Mouse (Mus musculus): ENCODE measurements around the gene Unc119b. TPM values are rescaled to one million over a fixed set of nuclear protein-coding genes. Genes with fewer than 3 reads are reported as not detected.
"Not testable (repeated sequence)": the region's sequence is repeated elsewhere in the genome, so short reads cannot be mapped to it uniquely, and the experiment has no call there.

Gene Unc119b
- polyA plus RNA-seq, 1 experiment: 38.7 TPM

DNA sequence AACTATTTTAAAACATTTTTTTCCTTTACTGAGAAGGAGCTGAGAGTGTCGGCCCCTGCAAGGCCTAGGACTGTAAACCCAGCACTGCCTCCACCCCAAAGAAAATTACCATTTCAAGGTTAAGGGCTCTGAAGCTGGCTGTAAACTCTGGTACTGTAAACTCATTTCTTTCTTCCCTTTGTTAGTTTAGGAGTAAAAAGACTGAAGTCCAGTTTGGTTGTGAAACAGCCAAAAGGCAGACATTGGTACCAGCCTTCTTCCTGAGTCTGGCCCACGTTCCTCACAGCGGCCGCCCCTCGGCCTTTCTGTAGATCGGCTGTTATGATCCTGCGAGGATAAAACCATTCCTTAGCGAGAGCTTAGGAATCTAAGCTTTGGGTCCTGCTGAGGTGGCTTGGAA lies 20.3 kb downstream of the Unc119b start:
- no peaks in the 10 kb centered on the region for H3K27me3 ChIP-seq (ENCODE audit: control insufficient read depth, insufficient read depth, low read length)
- no peaks in the 10 kb centered on the region; the same call in none of the 2 replicates for H3K4me1 ChIP-seq (ENCODE audit: control insufficient read depth, insufficient read depth, insufficient read length)
- WGBS: 97% methylated on average over 8 of the region's 8 CpGs

DNA sequence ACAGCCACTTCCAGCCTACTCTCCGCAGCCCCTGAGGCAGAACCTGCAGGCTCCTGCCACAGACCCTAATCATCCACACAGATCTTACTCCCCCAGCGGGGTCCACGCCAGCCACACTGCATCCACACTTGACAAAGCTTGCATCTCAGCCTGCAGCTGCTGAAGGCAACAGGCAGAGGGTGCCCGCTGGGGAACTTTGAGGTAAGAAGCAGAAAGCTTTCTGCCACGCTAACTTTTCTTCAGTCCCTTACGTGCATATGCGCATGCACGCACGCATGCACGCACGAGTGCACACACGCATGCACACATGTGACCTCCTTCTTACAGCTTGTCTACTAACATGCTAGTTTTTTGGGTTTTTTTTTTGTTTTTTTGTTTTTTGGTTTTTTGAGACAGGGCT lies 21.5 kb downstream of the Unc119b start:
- Histone ChIP-seq H3K36me3 (ENCODE audit: control insufficient read depth, insufficient read depth, low read length) (peaks cover 5% of the 10 kb centered on the region; the same call in 1 of the 2 replicates), H3K27ac (ENCODE audit: insufficient read depth, low read length) (no peak overlapping the region), H3K4me1 (ENCODE audit: control insufficient read depth, insufficient read depth, insufficient read length) (no peaks in the 10 kb centered on the region), H3K27me3 (ENCODE audit: control insufficient read depth, insufficient read depth, low read length) (no peaks in the 10 kb centered on the region), H3K4me3 (ENCODE audit: extremely low read depth, insufficient read depth, insufficient read length) (no peak overlapping the region)
- no peak for DNase-seq (ENCODE audit: low read depth in 1 of 2, low spot score in 2 of 2)
- no peak for TF ChIP-seq CTCF (IDR thresholded peaks at IDR 0.05; ENCODE audit: extremely low read depth, insufficient read depth, insufficient read length, insufficient replicate concordance)
- no peak for TF ChIP-seq POLR2A (IDR thresholded peaks at IDR 0.05; ENCODE audit: low read depth, low read length)
- 92% methylated on average over 12 of the region's 12 CpGs for WGBS

More for the DNA sequence above, 20.3 kb downstream of the Unc119b start:
- peaks cover 5% of the 10 kb centered on the region; the same call in 1 of the 2 replicates for H3K36me3 ChIP-seq (ENCODE audit: control insufficient read depth, insufficient read depth, low read length)
- TF ChIP-seq POLR2A (IDR thresholded peaks at IDR 0.05; ENCODE audit: low read depth, low read length) (no peak), CTCF (IDR thresholded peaks at IDR 0.05; ENCODE audit: extremely low read depth, insufficient read depth, insufficient read length, insufficient replicate concordance) (no peak)
- no peak overlapping the region for H3K27ac ChIP-seq (ENCODE audit: insufficient read depth, low read length)
- no peak for DNase-seq (ENCODE audit: low read depth in 1 of 2, low spot score in 2 of 2)
- no peak overlapping the region for H3K4me3 ChIP-seq (ENCODE audit: extremely low read depth, insufficient read depth, insufficient read length)

DNA sequence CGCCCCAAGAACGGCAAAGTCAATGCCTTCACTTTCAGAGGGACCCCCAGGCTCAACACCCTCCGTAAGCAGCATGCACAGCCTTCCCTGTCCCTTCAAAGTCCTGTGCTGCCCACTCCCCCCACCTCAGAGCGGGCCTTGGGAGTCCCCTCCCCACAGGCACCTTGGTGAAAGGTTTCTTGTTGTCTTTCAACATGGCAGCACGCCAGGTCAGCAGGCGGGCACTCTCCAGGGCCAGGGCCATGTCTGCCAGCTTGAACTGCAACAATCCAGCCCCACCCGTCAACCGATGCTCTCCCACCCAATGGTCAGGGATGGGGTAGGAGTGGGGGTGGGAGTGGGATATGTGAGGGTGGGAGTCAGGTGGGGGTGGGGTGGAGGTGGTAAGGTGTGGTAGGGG lies 23.6 kb downstream of the Unc119b start:
- H3K4me1 ChIP-seq (ENCODE audit: control insufficient read depth, insufficient read depth, insufficient read length): no peaks in the 10 kb centered on the region
- TF ChIP-seq CTCF (IDR thresholded peaks at IDR 0.05; ENCODE audit: extremely low read depth, insufficient read depth, insufficient read length, insufficient replicate concordance) (no peak), POLR2A (IDR thresholded peaks at IDR 0.05; ENCODE audit: low read depth, low read length) (no peak)
- H3K36me3 ChIP-seq (ENCODE audit: control insufficient read depth, insufficient read depth, low read length): peaks cover 5% of the 10 kb centered on the region; the same call in 1 of the 2 replicates
- no peaks in the 10 kb centered on the region for H3K27me3 ChIP-seq (ENCODE audit: control insufficient read depth, insufficient read depth, low read length)
- no peak for DNase-seq (ENCODE audit: low read depth in 1 of 2, low spot score in 2 of 2)
- H3K27ac ChIP-seq (ENCODE audit: insufficient read depth, low read length): no peak overlapping the region
- 93% methylated on average over 8 of the region's 8 CpGs for WGBS
- no peak overlapping the region for H3K4me3 ChIP-seq (ENCODE audit: extremely low read depth, insufficient read depth, insufficient read length)

DNA sequence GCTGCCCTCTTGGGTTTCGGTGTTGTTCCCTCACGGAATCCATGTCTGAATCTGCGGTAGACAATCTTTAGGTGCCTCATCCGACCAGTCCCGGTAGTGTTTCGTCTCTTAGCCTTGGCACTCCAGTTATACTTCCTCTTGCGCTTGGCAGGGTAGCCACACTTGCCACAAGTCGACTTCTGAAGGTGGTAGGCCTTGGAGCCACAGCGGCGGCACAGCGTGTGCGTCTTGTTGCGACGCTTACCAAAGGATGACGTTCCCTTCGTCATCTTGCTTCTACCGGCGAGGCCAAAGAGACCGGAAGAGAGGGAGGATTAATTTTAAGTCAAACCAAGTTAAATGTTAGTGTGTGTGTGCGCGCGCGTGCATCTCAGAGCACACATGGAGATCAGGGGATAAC lies 31.5 kb downstream of the Unc119b start:
- not testable (repeated sequence) for H3K4me1 ChIP-seq (ENCODE audit: control insufficient read depth, insufficient read depth, insufficient read length); H3K27ac ChIP-seq (ENCODE audit: insufficient read depth, low read length); H3K27me3 ChIP-seq (ENCODE audit: control insufficient read depth, insufficient read depth, low read length); H3K4me3 ChIP-seq (ENCODE audit: extremely low read depth, insufficient read depth, insufficient read length); DNase-seq (ENCODE audit: low read depth in 1 of 2, low spot score in 2 of 2)
- WGBS: 95% methylated on average over 23 of the region's 23 CpGs
- peaks cover 11% of the 10 kb centered on the region for H3K36me3 ChIP-seq (ENCODE audit: control insufficient read depth, insufficient read depth, low read length)

DNA sequence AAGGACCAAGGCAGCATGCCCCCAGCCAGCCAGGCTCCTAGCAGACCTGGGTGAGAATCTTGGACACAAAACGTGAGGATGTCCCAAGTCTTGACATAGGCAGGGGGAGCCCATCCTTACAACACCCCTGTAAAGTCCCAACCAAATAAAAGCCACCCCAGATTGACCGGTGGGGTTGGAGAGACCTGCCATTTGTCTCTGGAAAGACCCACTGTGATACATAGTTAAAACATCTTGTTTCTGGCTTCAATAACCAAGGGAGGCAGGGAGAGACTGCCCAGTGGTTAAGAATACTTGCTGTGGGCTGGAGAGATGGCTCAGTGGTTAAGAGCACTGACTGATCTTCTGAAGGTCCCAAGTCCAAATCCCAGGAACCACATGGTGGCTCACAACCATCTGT lies 32.5 kb downstream of the Unc119b start:
- DNase-seq (ENCODE audit: low read depth in 1 of 2, low spot score in 2 of 2): no peak
- Histone ChIP-seq H3K4me3 (ENCODE audit: extremely low read depth, insufficient read depth, insufficient read length) (no peak overlapping the region), H3K27ac (ENCODE audit: insufficient read depth, low read length) (no peak overlapping the region), H3K27me3 (ENCODE audit: control insufficient read depth, insufficient read depth, low read length) (no peaks in the 10 kb centered on the region), H3K4me1 (ENCODE audit: control insufficient read depth, insufficient read depth, insufficient read length) (no peaks in the 10 kb centered on the region), H3K36me3 (ENCODE audit: control insufficient read depth, insufficient read depth, low read length) (peaks cover 15% of the 10 kb centered on the region)
- TF ChIP-seq POLR2A (IDR thresholded peaks at IDR 0.05; ENCODE audit: low read depth, low read length): no peak
- no peak for TF ChIP-seq CTCF (IDR thresholded peaks at IDR 0.05; ENCODE audit: extremely low read depth, insufficient read depth, insufficient read length, insufficient replicate concordance)
- 89% methylated on average over 2 of the region's 2 CpGs for WGBS

DNA sequence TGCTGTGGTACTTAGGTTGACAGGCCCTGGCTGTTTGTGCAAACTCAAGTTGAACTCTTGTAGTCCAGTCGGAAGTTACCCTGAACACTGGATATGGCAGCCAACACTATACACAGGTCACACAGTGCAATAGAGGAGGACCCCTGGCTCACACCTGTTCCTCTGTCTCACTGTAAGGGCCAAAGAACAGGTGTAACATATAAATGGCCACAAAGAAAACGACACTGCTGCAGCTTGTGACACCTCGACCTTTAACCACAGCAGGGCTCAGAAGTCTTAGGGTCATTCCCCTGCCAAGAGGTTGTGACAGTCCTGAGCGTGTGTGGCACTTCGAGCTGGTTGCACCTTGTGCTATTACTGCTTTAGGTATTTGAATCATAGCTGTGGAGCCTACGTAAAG lies 34.3 kb downstream of the Unc119b start:
- no peak for TF ChIP-seq CTCF (IDR thresholded peaks at IDR 0.05; ENCODE audit: extremely low read depth, insufficient read depth, insufficient read length, insufficient replicate concordance)
- TF ChIP-seq POLR2A (IDR thresholded peaks at IDR 0.05; ENCODE audit: low read depth, low read length): no peak
- WGBS: 84% methylated on average over 6 of the region's 6 CpGs

DNA sequence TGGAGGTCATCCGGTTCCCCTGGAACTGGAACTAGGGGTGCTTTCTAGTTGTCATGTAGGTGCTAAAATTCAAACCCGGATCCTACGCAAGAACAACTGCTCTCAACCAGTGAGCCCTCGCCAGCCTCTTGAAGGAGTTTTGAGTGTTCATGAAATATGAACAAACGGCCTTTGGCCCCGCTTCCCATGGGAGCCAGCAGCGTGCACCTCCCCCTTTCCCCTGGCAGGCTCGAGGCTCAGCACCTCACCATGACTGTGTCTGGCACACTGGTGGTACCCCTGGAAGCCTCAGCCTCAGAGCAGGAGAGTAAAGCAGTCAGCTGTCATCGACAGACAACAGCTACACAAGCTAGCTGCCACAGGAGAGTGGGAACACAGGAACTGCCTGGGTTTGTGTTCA lies 34.8 kb downstream of the Unc119b start:
- TF ChIP-seq CTCF (IDR thresholded peaks at IDR 0.05; ENCODE audit: extremely low read depth, insufficient read depth, insufficient read length, insufficient replicate concordance): no peak
- TF ChIP-seq POLR2A (IDR thresholded peaks at IDR 0.05; ENCODE audit: low read depth, low read length): no peak
- no peaks in the 10 kb centered on the region for H3K4me1 ChIP-seq (ENCODE audit: control insufficient read depth, insufficient read depth, insufficient read length)
- H3K4me3 ChIP-seq (ENCODE audit: extremely low read depth, insufficient read depth, insufficient read length): no peak overlapping the region
- H3K27ac ChIP-seq (ENCODE audit: insufficient read depth, low read length): no peak overlapping the region
- H3K36me3 ChIP-seq (ENCODE audit: control insufficient read depth, insufficient read depth, low read length): peaks cover 32% of the 10 kb centered on the region
- WGBS: 86% methylated on average over 9 of the region's 9 CpGs
- no peaks in the 10 kb centered on the region for H3K27me3 ChIP-seq (ENCODE audit: control insufficient read depth, insufficient read depth, low read length)
- DNase-seq (ENCODE audit: low read depth in 1 of 2, low spot score in 2 of 2): no peak

More for the DNA sequence above, 34.3 kb downstream of the Unc119b start:
- DNase-seq (ENCODE audit: low read depth in 1 of 2, low spot score in 2 of 2): no peak
- H3K36me3 ChIP-seq (ENCODE audit: control insufficient read depth, insufficient read depth, low read length): peaks cover 30% of the 10 kb centered on the region
- no peaks in the 10 kb centered on the region for H3K4me1 ChIP-seq (ENCODE audit: control insufficient read depth, insufficient read depth, insufficient read length)
- H3K27me3 ChIP-seq (ENCODE audit: control insufficient read depth, insufficient read depth, low read length): no peaks in the 10 kb centered on the region
- no peak overlapping the region for H3K4me3 ChIP-seq (ENCODE audit: extremely low read depth, insufficient read depth, insufficient read length)
- no peak overlapping the region for H3K27ac ChIP-seq (ENCODE audit: insufficient read depth, low read length)

Measured in spleen, adult 2 months (tissue).